Mouse (Mus musculus): ENCODE measurements at regions not wholly inside any gene's neighbourhood (a gene's known extent, or its start where the extent isn't known, plus 50 kb on each side); places are given as distances from the start of the nearest gene placed in this dataset.

- no peak for DNase-seq (ENCODE audit: extremely low read depth, insufficient read length, low spot score)
Measured at GRCm38 (mm10) chr19:55011341-55011740, 115.7 kb downstream of the Gpam start.

GRCm38 (mm10) chr19:55008463-55009146 lies 118.4 kb downstream of the Gpam start:
- no peak for DNase-seq (ENCODE audit: extremely low read depth, insufficient read length, low spot score)

GRCm38 (mm10) chr19:54989982-54990381 lies 137.1 kb downstream of the Gpam start:
- DNase-seq (ENCODE audit: extremely low read depth, insufficient read length, low spot score) = no peak

- no peak for DNase-seq (ENCODE audit: extremely low read depth, insufficient read length, low spot score)
Measured at GRCm38 (mm10) chr19:54984541-54984940, 142.5 kb downstream of the Gpam start.

- DNase-seq (ENCODE audit: extremely low read depth, insufficient read length, low spot score) = peak; percentile 61
Measured at GRCm38 (mm10) chr19:54982801-54983200, 144.2 kb downstream of the Gpam start.

- DNase-seq (ENCODE audit: extremely low read depth, insufficient read length, low spot score) = no peak
Measured at GRCm38 (mm10) chr19:54971440-54972211, 155.4 kb downstream of the Gpam start.

- DNase-seq (ENCODE audit: extremely low read depth, insufficient read length, low spot score) = peak; percentile 51
Measured at GRCm38 (mm10) chr19:54958328-54958727, 168.7 kb downstream of the Gpam start.

GRCm38 (mm10) chr19:54955096-54955495 lies 171.9 kb downstream of the Gpam start:
- no peak for DNase-seq (ENCODE audit: extremely low read depth, insufficient read length, low spot score)

GRCm38 (mm10) chr19:54952546-54952945 lies 174.5 kb downstream of the Gpam start:
- no peak for DNase-seq (ENCODE audit: extremely low read depth, insufficient read length, low spot score)

- DNase-seq (ENCODE audit: extremely low read depth, insufficient read length, low spot score) = no peak
Measured at GRCm38 (mm10) chr19:54948359-54949127, 178.5 kb downstream of the Gpam start.

GRCm38 (mm10) chr19:54947583-54947982 lies 179.5 kb downstream of the Gpam start:
- DNase-seq (ENCODE audit: extremely low read depth, insufficient read length, low spot score) = no peak

GRCm38 (mm10) chr19:54932579-54932978 lies 194.5 kb downstream of the Gpam start:
- DNase-seq (ENCODE audit: extremely low read depth, insufficient read length, low spot score) = no peak

GRCm38 (mm10) chr19:54925888-54926287 lies 201.2 kb downstream of the Gpam start:
- DNase-seq (ENCODE audit: extremely low read depth, insufficient read length, low spot score) = no peak

GRCm38 (mm10) chr19:54919597-54919996 lies 207.4 kb downstream of the Gpam start:
- DNase-seq (ENCODE audit: extremely low read depth, insufficient read length, low spot score) = no peak

GRCm38 (mm10) chr19:54893622-54894021 lies 233.4 kb downstream of the Gpam start:
- no peak for DNase-seq (ENCODE audit: extremely low read depth, insufficient read length, low spot score)

GRCm38 (mm10) chr19:54867078-54867477 lies 260.0 kb downstream of the Gpam start:
- no peak for DNase-seq (ENCODE audit: extremely low read depth, insufficient read length, low spot score)

- no peak for DNase-seq (ENCODE audit: extremely low read depth, insufficient read length, low spot score)
Measured at GRCm38 (mm10) chr19:54855190-54855589, 271.8 kb downstream of the Gpam start.

- DNase-seq (ENCODE audit: extremely low read depth, insufficient read length, low spot score) = no peak
Measured at GRCm38 (mm10) chr19:54838231-54838630, 288.8 kb downstream of the Gpam start.

GRCm38 (mm10) chr19:54836451-54836850 lies 290.6 kb downstream of the Gpam start:
- no peak for DNase-seq (ENCODE audit: extremely low read depth, insufficient read length, low spot score)

GRCm38 (mm10) chr19:54822161-54822560 lies 304.9 kb downstream of the Gpam start:
- no peak for DNase-seq (ENCODE audit: extremely low read depth, insufficient read length, low spot score)

GRCm38 (mm10) chr19:54820587-54820986 lies 306.5 kb downstream of the Gpam start:
- DNase-seq (ENCODE audit: extremely low read depth, insufficient read length, low spot score) = no peak
